Mouse (Mus musculus) intestine, embryonic 16.5 days (tissue): ENCODE measurements around the gene Aarsd1. TPM values are rescaled to one million over a fixed set of nuclear protein-coding genes. Genes with fewer than 3 reads are reported as not detected.
"Not testable (repeated sequence)": the region's sequence is repeated elsewhere in the genome, so short reads cannot be mapped to it uniquely, and the experiment has no call there.

ENCODE experiments used
- ATAC-seq: fragments of 200-750 bp; cut with Nextera tagmentation; 2 replicates; pipeline ENCODE4 v1.8.0; 2017; ENCODE audit warnings: moderate TSS enrichment, moderate library complexity
- H3K27ac ChIP-seq: fragments of 300-500 bp; sonication (generic); 2 replicates; pipeline ENCODE4 v1.5.1; 2014; ENCODE audit warnings: mild to moderate bottlenecking, low read length
- H3K27me3 ChIP-seq: fragments of 300-500 bp; sonication (generic); replicated peaks from 2 replicates; pipeline ENCODE4 v1.6.1; 2014; ENCODE audit warnings: low read length, control low read depth, mixed read lengths; ENCODE audit not compliant: control insufficient read depth, insufficient read depth
- H3K36me3 ChIP-seq: fragments of 300-500 bp; sonication (generic); 2 replicates; pipeline ENCODE4 v1.6.1; 2014; ENCODE audit warnings: low read length, control low read depth; ENCODE audit not compliant: control insufficient read depth, insufficient read depth
- H3K4me1 ChIP-seq: fragments of 300-500 bp; sonication (generic); 2 replicates; pipeline ENCODE4 v1.6.1; 2014; ENCODE audit warnings: low read length, control low read depth, mixed read lengths; ENCODE audit not compliant: control insufficient read depth, insufficient read depth
- H3K4me2 ChIP-seq: fragments of 300-500 bp; sonication (generic); 2 replicates; pipeline ENCODE4 v1.6.1; 2014; ENCODE audit warnings: low read depth, low read length, control low read depth
- H3K4me3 ChIP-seq: fragments of 300-500 bp; sonication (generic); 2 replicates; pipeline ENCODE4 v1.5.1; 2014; ENCODE audit warnings: mild to moderate bottlenecking, low read length
- H3K9ac ChIP-seq: fragments of 300-500 bp; sonication (generic); 2 replicates; pipeline ENCODE4 v1.6.1; 2014; ENCODE audit warnings: low read depth, low read length
- H3K9me3 ChIP-seq: fragments of 300-500 bp; sonication (generic); 2 replicates; pipeline ENCODE4 v1.6.1; 2016; ENCODE audit warnings: low read length, control low read depth; ENCODE audit not compliant: control insufficient read depth
- WGBS: fragments of 180-500 bp; shearing (Covaris S2); extraction: QIAGEN DNeasy Blood & Tissue Kit; methylation state at CpG from one replicate; pipeline ENCODE4 v1.1.7; 2014; 5-methylcytosine and 5-hydroxymethylcytosine counted together
- polyA plus RNA-seq: library from polyadenylated mRNA; unstranded; fragments of >200 nt; fragmentation: Nextera tagmentation; extraction: Ambion mirVana; gene quantifications from 2 replicates; pipeline ENCODE4 v1.2.1, GENCODE M21; 2015

Gene Aarsd1
- polyA plus RNA-seq, 1 experiment from 2014 or later, result 64.0 TPM

- peaks cover 38% of the 10 kb centered on the region for H3K4me1 ChIP-seq
- 81% methylated on average over 15 of the region's 15 CpGs for WGBS
- H3K36me3 ChIP-seq, result peaks cover 13% of the 10 kb centered on the region
- no peak overlapping the region for H3K27ac ChIP-seq
- no peak for ATAC-seq
- H3K4me2 ChIP-seq, result no peak overlapping the region
- H3K27me3 ChIP-seq, result no peaks in the 10 kb centered on the region
- H3K9me3 ChIP-seq, result no peaks in the 10 kb centered on the region
- no peak overlapping the region for H3K4me3 ChIP-seq
- no peak overlapping the region for H3K9ac ChIP-seq
These were observed 42.9 kb upstream of the Aarsd1 start for GRCm38 (mm10) chr11:101460321-101460720.

GRCm38 (mm10) chr11:101459716-101460115 lies 42.3 kb upstream of the Aarsd1 start:
- Histone ChIP-seq H3K4me1 (peaks cover 38% of the 10 kb centered on the region), H3K4me3 (no peak overlapping the region), H3K4me2 (no peak overlapping the region), H3K36me3 (peaks cover 13% of the 10 kb centered on the region), H3K27me3 (no peaks in the 10 kb centered on the region), H3K9me3 (no peaks in the 10 kb centered on the region), H3K9ac (0 out of 2 replicates have a peak overlapping the region, but pooled peaks have one; percentile 14), H3K27ac (peak overlapping the region; percentile 37)
- 53% methylated on average over 6 of the region's 6 CpGs for WGBS
- no peak for ATAC-seq

GRCm38 (mm10) chr11:101458217-101458616 lies 40.8 kb upstream of the Aarsd1 start:
- no peak overlapping the region for H3K9ac ChIP-seq
- 88% methylated on average over 12 of the region's 12 CpGs for WGBS
- H3K4me1 ChIP-seq, result peaks cover 30% of the 10 kb centered on the region
- no peaks in the 10 kb centered on the region for H3K9me3 ChIP-seq
- H3K27ac ChIP-seq, result no peak overlapping the region
- peaks cover 13% of the 10 kb centered on the region for H3K36me3 ChIP-seq
- ATAC-seq, result no peak
- H3K27me3 ChIP-seq, result no peaks in the 10 kb centered on the region
- no peak overlapping the region for H3K4me2 ChIP-seq
- H3K4me3 ChIP-seq, result no peak overlapping the region

GRCm38 (mm10) chr11:101457631-101458030 lies 40.2 kb upstream of the Aarsd1 start:
- H3K4me3 ChIP-seq, result no peak overlapping the region
- no peak overlapping the region for H3K9ac ChIP-seq
- no peak for ATAC-seq
- no peaks in the 10 kb centered on the region for H3K9me3 ChIP-seq
- no peak overlapping the region for H3K4me2 ChIP-seq
- H3K36me3 ChIP-seq, result peaks cover 13% of the 10 kb centered on the region
- peaks cover 27% of the 10 kb centered on the region for H3K4me1 ChIP-seq
- 89% methylated on average over 9 of the region's 9 CpGs for WGBS
- H3K27me3 ChIP-seq, result no peaks in the 10 kb centered on the region
- no peak overlapping the region for H3K27ac ChIP-seq

GRCm38 (mm10) chr11:101455627-101456026 lies 38.2 kb upstream of the Aarsd1 start:
- 0 out of 2 replicates have a peak overlapping the region, but pooled peaks have one; percentile 7 for H3K27ac ChIP-seq
- no peak for ATAC-seq
- no peak overlapping the region for H3K9ac ChIP-seq
- H3K4me1 ChIP-seq, result peaks cover 24% of the 10 kb centered on the region
- H3K27me3 ChIP-seq, result no peaks in the 10 kb centered on the region
- H3K36me3 ChIP-seq, result peaks cover 7% of the 10 kb centered on the region
- no peak overlapping the region for H3K4me2 ChIP-seq
- no peaks in the 10 kb centered on the region for H3K9me3 ChIP-seq
- WGBS, result 68% methylated on average over 7 of the region's 7 CpGs
- no peak overlapping the region for H3K4me3 ChIP-seq

GRCm38 (mm10) chr11:101454702-101455101 lies 37.3 kb upstream of the Aarsd1 start:
- 68% methylated on average over 6 of the region's 6 CpGs for WGBS
- Histone ChIP-seq H3K4me3 (no peak overlapping the region), H3K36me3 (peaks cover 7% of the 10 kb centered on the region), H3K4me1 (peaks cover 20% of the 10 kb centered on the region), H3K9me3 (no peaks in the 10 kb centered on the region), H3K27me3 (no peaks in the 10 kb centered on the region), H3K27ac (no peak overlapping the region), H3K4me2 (no peak overlapping the region), H3K9ac (no peak overlapping the region)
- no peak for ATAC-seq

GRCm38 (mm10) chr11:101452093-101452774 lies 34.8 kb upstream of the Aarsd1 start:
- H3K27ac ChIP-seq, result peak overlapping the region; percentile 53
- 59% methylated on average over 10 of the region's 10 CpGs for WGBS
- H3K4me3 ChIP-seq, result no peak overlapping the region
- H3K27me3 ChIP-seq, result no peaks in the 10 kb centered on the region
- H3K4me2 ChIP-seq, result peak overlapping the region; percentile 25; the same call in 1 of the 2 replicates
- peaks cover 21% of the 10 kb centered on the region for H3K4me1 ChIP-seq
- no peaks in the 10 kb centered on the region for H3K36me3 ChIP-seq
- ATAC-seq, result peak; percentile 58
- H3K9me3 ChIP-seq, result no peaks in the 10 kb centered on the region
- no peak overlapping the region for H3K9ac ChIP-seq

GRCm38 (mm10) chr11:101451536-101451935 lies 34.1 kb upstream of the Aarsd1 start:
- no peaks in the 10 kb centered on the region for H3K36me3 ChIP-seq
- WGBS, result 88% methylated on average over 10 of the region's 10 CpGs
- peak overlapping the region; percentile 9; the same call in 1 of the 2 replicates for H3K27ac ChIP-seq
- H3K4me2 ChIP-seq, result no peak overlapping the region; the same call in 1 of the 2 replicates
- ATAC-seq, result no peak
- H3K4me3 ChIP-seq, result no peak overlapping the region
- peaks cover 21% of the 10 kb centered on the region for H3K4me1 ChIP-seq
- no peaks in the 10 kb centered on the region for H3K27me3 ChIP-seq
- no peaks in the 10 kb centered on the region for H3K9me3 ChIP-seq
- no peak overlapping the region for H3K9ac ChIP-seq

- H3K4me1 ChIP-seq, result peaks cover 19% of the 10 kb centered on the region
- H3K27me3 ChIP-seq, result no peaks in the 10 kb centered on the region
- H3K36me3 ChIP-seq, result no peaks in the 10 kb centered on the region
- no peak overlapping the region for H3K27ac ChIP-seq
- WGBS, result 82% methylated on average over 3 of the region's 3 CpGs
- ATAC-seq, result no peak
- H3K4me2 ChIP-seq, result no peak overlapping the region
- H3K9me3 ChIP-seq, result no peaks in the 10 kb centered on the region
- H3K4me3 ChIP-seq, result no peak overlapping the region
- no peak overlapping the region for H3K9ac ChIP-seq
These were observed 33.0 kb upstream of the Aarsd1 start for GRCm38 (mm10) chr11:101450394-101450793.

- not testable (repeated sequence) for H3K9ac ChIP-seq, H3K27ac ChIP-seq, H3K36me3 ChIP-seq, H3K4me2 ChIP-seq, H3K9me3 ChIP-seq, H3K4me3 ChIP-seq, ATAC-seq, H3K27me3 ChIP-seq
- H3K4me1 ChIP-seq, result peaks cover 20% of the 10 kb centered on the region
- 75% methylated on average over 4 of the region's 4 CpGs for WGBS
These were observed 32.2 kb upstream of the Aarsd1 start for GRCm38 (mm10) chr11:101449596-101449995.
